Mouse (Mus musculus): ENCODE results near the gene Tmem268.

DNA sequence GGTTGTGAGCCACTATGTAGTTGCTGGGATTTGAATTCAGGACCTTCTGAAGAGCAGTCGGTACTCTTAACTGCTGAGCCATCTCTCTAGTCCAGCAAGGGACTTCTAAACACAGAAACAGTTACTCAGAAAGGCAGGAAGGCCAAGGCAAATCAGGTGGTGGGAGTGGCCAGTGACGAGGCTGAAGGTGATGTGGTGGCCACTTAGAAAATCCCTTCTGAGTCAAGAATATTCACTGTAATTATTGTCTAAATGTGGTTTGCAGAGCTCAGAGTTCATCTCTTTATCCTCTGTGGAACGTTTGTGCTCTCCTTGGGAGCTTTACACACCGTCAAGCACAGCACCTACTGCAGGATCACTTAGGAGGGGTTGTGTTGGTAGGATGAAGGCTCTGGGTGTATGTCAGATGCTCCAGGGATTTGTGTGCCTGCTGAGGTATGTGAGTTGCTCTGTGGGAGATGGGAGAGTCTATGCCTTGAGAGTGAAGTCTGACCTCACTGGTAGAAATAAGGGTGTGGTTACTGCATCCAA lies 44.1 kb upstream of the Tmem268 start:
- TF ChIP-seq CTCF (IDR thresholded peaks at IDR 0.05; ENCODE audit: low read depth) (no peak), EP300 (IDR thresholded peaks at IDR 0.05; ENCODE audit: low read depth) (no peak)

All from liver, embryonic 14.5 days (tissue).